Mouse (Mus musculus) ES-E14 (cell line): Measurements from ENCODE around the gene Slc2a2. TPM values are rescaled to one million over a fixed set of nuclear protein-coding genes. Genes with fewer than 3 reads are reported as not detected.
A peak's percentile ranks its signal among the peaks of the same experiment; 100 is the strongest.

Source experiments
- DNase-seq: peaks from one replicate; pipeline ENCODE4 v3.0.0-alpha.2; 2013; ENCODE audit warnings: low read depth, low spot score
- H3K27ac ChIP-seq: 2 replicates; pipeline ENCODE4 v1.5.1; 2012; ENCODE audit warnings: low read depth, mild to moderate bottlenecking, low read length, moderate library complexity, mixed read lengths; ENCODE audit not compliant: poor library complexity, insufficient read depth, severe bottlenecking
- H3K36me3 ChIP-seq: 2 replicates; pipeline ENCODE4 v1.6.1; 2012; ENCODE audit warnings: mild to moderate bottlenecking, low read length, moderate library complexity, mixed read lengths; ENCODE audit not compliant: control insufficient read depth, poor library complexity, insufficient read depth, severe bottlenecking
- H3K4me1 ChIP-seq, 2 experiments: fragments of 150-350 bp in 1 of 2; sonication (generic) in 1 of 2; 2 replicates each; pipeline ENCODE4 v1.6.1; 2012; ENCODE audit warnings: low read length in 2 of 2, mild to moderate bottlenecking in 1 of 2, mixed read lengths in 1 of 2; ENCODE audit not compliant: control insufficient read depth in 2 of 2, insufficient read depth in 2 of 2, poor library complexity in 1 of 2
- H3K4me3 ChIP-seq, 2 experiments: fragments of 150-350 bp in 1 of 2; sonication (generic) in 1 of 2; 2 replicates each; pipeline ENCODE4 v1.5.1; 2012; ENCODE audit warnings: low read length in 2 of 2, low read depth in 1 of 2, mild to moderate bottlenecking in 1 of 2, mixed read lengths in 1 of 2; ENCODE audit not compliant: insufficient read depth in 1 of 2, poor library complexity in 1 of 2, severe bottlenecking in 1 of 2
- H3K9ac ChIP-seq: 2 replicates; pipeline ENCODE4 v1.6.1; 2012; ENCODE audit warnings: low read depth, mild to moderate bottlenecking, low read length, mixed read lengths; ENCODE audit not compliant: poor library complexity, insufficient read depth, severe bottlenecking
- H3K9me3 ChIP-seq: fragments of 150-350 bp; sonication (generic); 2 replicates; pipeline ENCODE4 v1.6.1; 2012; ENCODE audit warnings: low read depth, mild to moderate bottlenecking, low read length; ENCODE audit not compliant: control insufficient read depth, insufficient read depth
- CHD2 ChIP-seq: IDR thresholded peaks from 2 replicates; pipeline ENCODE4 v1.6.1; 2014; ENCODE audit warnings: mild to moderate bottlenecking, low read depth, low read length, inconsistent platforms
- HCFC1 ChIP-seq: IDR thresholded peaks from 2 replicates; pipeline ENCODE4 v1.6.1; 2012; ENCODE audit warnings: low read length, inconsistent platforms, borderline replicate concordance; ENCODE audit not compliant: insufficient read depth
- MAFK ChIP-seq: IDR thresholded peaks from 2 replicates; pipeline ENCODE4 v1.6.1; 2014; ENCODE audit warnings: mild to moderate bottlenecking, low read depth, low read length, inconsistent platforms; ENCODE audit not compliant: insufficient read depth
- ZC3H11A ChIP-seq: IDR thresholded peaks from 2 replicates; pipeline ENCODE4 v1.6.1; 2012; ENCODE audit warnings: low read depth, mild to moderate bottlenecking, inconsistent platforms, low read length, borderline replicate concordance
- ZNF384 ChIP-seq: IDR thresholded peaks from 2 replicates; pipeline ENCODE4 v1.6.1; 2012; ENCODE audit warnings: low read depth, low read length, inconsistent platforms
- in situ Hi-C, 2 experiments: fragments of 600-800 bp; cut with MboI; formaldehyde crosslinking; loops; one replicate each; pipeline ENCODE4 v1.15.1; 2025; ENCODE audit warnings: low sequenced_read_pairs in 2 of 2, inconsistent platforms in 1 of 2; ENCODE audit not compliant: unreplicated experiment in 2 of 2
- total RNA-seq: library from RNA; depleted of rRNA; stranded (reverse); fragments of 300-350 nt; gene quantifications from 2 replicates; pipeline ENCODE4 v1.2.3, GENCODE M21; 2012

Gene Slc2a2
- total RNA-seq, 1 experiment, result not detected

DNA sequence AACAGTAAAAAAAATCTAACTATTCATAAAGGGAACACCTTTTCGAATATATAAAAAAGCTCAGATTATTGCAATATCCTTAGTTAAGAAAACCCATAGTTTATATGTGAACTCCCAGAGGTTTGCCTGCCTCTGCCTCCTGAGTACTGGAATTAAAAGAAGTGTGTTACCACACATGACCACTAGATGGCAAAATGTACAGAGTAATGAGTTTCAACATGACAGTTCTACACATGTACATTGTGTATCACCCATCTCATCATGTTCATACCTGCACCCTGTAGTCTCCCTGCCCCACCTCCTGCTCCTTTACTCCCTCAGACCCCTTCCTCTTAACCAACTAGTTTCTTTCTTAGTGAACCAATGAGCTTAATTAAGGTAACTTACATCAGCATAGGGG is 12.0 kb downstream of the Slc2a2 start:
- peak; percentile 61 for DNase-seq
- TF ChIP-seq ZNF384, result no peak
- TF ChIP-seq ZC3H11A, result no peak
- no peak for TF ChIP-seq CHD2
- no peak for TF ChIP-seq MAFK
- no peak for TF ChIP-seq HCFC1
- Histone ChIP-seq H3K9me3 (no peaks in the 10 kb centered on the region), H3K4me1 (no peaks in the 10 kb centered on the region), H3K9ac (no peak overlapping the region), H3K36me3 (no peaks in the 10 kb centered on the region), H3K27ac (no peak overlapping the region), H3K4me3 (no peak overlapping the region)
- in situ Hi-C loops, result no loop called here

DNA sequence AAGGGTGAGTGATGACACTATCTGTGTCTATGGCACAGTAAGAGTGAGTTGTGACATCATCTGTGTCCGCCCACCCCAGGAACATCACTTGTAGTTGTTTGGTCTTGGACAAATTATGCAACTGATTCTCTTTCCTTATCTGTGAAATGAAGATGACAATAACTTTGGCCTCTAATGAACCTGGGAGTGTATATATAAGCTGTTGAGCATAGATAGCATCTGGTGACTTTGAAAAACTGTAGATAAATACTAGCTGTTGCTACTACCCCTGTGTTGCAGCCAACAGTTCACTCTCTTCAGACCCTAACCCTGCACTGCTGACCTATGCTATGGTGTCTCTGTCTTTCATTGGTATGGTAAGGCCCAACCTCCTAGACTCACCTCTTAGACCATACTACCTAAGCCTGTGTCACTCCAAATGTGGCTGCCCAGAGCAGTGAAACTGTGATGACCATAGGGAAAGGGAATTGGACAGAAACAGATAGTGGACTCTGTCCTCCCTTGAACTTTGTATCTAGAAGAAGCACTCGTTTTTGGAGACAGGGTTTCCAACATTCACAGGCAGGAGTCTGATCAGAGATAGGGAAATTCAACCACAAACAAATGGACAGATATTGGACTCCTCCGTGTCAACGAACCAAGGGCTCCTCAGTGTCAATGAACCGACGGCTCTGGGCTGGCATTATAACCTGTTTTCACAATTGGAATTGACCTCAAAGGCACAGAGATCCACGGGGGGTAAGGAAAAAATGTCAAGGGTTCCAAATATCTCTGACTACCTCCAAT is 16.4 kb downstream of the Slc2a2 start:
- Histone ChIP-seq H3K9me3 (no peaks in the 10 kb centered on the region), H3K9ac (no peak overlapping the region), H3K4me1 (no peaks in the 10 kb centered on the region), H3K36me3 (no peaks in the 10 kb centered on the region), H3K27ac (no peak overlapping the region), H3K4me3 (no peak overlapping the region)
- in situ Hi-C loops, result no loop called here
- DNase-seq, result no peak
- TF ChIP-seq MAFK (no peak), ZNF384 (no peak), CHD2 (no peak), ZC3H11A (no peak), HCFC1 (no peak)

DNA sequence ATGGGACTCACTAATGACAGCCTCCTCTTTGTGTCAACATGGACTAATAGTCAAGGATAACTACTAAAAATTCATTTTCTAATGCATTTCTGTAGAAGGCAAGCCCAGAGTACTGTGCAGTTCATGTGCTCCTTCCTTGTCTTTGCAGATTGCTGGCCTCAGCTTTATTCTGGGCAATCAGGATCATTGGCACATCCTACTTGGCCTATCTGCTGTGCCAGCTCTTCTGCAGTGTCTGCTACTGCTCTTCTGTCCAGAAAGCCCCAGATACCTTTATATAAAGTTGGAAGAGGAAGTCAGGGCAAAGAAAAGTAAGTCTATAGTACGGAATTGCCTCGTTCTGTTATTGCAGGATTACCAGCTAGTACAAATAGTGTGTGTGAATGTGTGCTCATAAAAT is 20.8 kb downstream of the Slc2a2 start:
- H3K4me1 ChIP-seq, result no peaks in the 10 kb centered on the region
- no peaks in the 10 kb centered on the region for H3K36me3 ChIP-seq
- H3K9ac ChIP-seq, result no peak overlapping the region
- TF ChIP-seq ZC3H11A, result no peak
- no peak for TF ChIP-seq MAFK
- no peak for TF ChIP-seq HCFC1
- no peak for TF ChIP-seq CHD2
- TF ChIP-seq ZNF384, result no peak
- in situ Hi-C loops, result no loop called here
- H3K4me3 ChIP-seq, result no peak overlapping the region
- H3K27ac ChIP-seq, result no peak overlapping the region
- DNase-seq, result no peak
- no peaks in the 10 kb centered on the region for H3K9me3 ChIP-seq

DNA sequence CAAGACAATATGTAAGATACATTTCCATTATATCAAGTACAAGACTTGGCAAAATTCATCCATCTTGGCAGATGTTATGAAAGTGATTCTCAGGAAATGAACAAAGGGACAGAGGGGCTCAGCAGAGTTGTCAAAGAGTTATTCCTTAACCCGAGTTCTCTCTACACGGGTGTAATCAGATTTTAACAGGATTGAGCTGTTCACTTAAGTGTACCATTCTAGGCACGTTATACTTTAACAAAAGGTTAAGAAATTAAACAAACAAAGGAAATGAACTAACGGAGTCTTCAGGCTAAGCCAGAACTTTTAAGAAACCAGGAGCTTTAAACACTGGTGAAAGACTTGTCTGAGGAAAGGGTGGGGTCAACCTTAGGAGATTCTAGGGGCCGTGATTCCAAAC is 23.5 kb downstream of the Slc2a2 start:
- H3K4me3 ChIP-seq, result no peak overlapping the region
- DNase-seq, result no peak
- no peak for TF ChIP-seq CHD2
- TF ChIP-seq HCFC1, result no peak
- no peak for TF ChIP-seq MAFK
- no peak for TF ChIP-seq ZNF384
- no peak for TF ChIP-seq ZC3H11A
- no peaks in the 10 kb centered on the region for H3K36me3 ChIP-seq
- H3K27ac ChIP-seq, result no peak overlapping the region
- no peak overlapping the region for H3K9ac ChIP-seq
- no peaks in the 10 kb centered on the region for H3K4me1 ChIP-seq
- in situ Hi-C loops, result no loop called here
- no peaks in the 10 kb centered on the region for H3K9me3 ChIP-seq
